Mouse (Mus musculus) C2C12 (cell line): ENCODE results near the gene Gm20388.

Experiments
- CEBPB ChIP-seq: IDR thresholded peaks from one replicate; pipeline ENCODE4 v1.6.1; 2011; ENCODE audit warnings: low read depth, mild to moderate bottlenecking, control low read depth, moderate library complexity
- CTCF ChIP-seq: IDR thresholded peaks from one replicate; pipeline ENCODE4 v1.5.1; 2011; ENCODE audit not compliant: control insufficient read depth, insufficient read depth, insufficient read length
- MAX ChIP-seq: IDR thresholded peaks from one replicate; pipeline ENCODE4 v1.6.1; 2011; ENCODE audit warnings: mild to moderate bottlenecking, control low read depth
- MYOD1 ChIP-seq: IDR thresholded peaks from one replicate; pipeline ENCODE4 v1.6.1; 2011; ENCODE audit warnings: low read depth; ENCODE audit not compliant: control insufficient read depth, insufficient read length
- USF1 ChIP-seq: IDR thresholded peaks from one replicate; pipeline ENCODE4 v1.6.1; 2011; ENCODE audit warnings: low read depth, mild to moderate bottlenecking, control low read depth, moderate library complexity

DNA sequence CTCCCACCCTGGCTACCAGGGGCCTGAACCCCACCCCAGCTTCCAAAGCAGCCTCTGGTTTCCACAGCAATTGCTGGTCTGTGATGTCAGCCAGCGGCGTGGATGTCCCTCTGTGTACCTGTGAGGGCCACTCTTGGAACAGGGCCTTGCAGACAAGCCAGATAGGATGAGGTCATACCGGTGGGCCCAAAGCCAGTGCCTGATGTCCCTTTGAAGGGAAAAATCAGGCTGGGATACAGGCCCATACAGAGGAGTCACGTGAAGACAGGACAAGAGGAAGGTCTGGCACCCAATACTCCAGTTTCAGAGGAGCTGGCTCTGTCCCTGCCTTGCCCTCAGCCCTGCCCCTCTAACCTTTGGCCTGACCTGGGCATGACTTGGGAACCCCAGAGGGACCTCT, 2289.2 kb downstream of the Gm20388 start:
- no peak for TF ChIP-seq CTCF
- no peak for TF ChIP-seq CEBPB
- TF ChIP-seq MAX, result no peak
- no peak for TF ChIP-seq USF1
- TF ChIP-seq MYOD1, result no peak
